In genomic region chr1:136222386-136222785, GRCm38 (mm10) we compare ENCODE assay signal across 27 mouse cellular contexts. TPM values are rescaled to one million over a fixed set of nuclear protein-coding genes. Genes with fewer than 3 reads are reported as not detected.
A peak's percentile ranks its signal among the peaks of the same experiment; 100 is the strongest.
DNase-seq lines count a peak whose midpoint lies in the region; TF ChIP-seq lines count a peak whose summit lies in the region.
"Had no signal": no experiment of that assay in that cellular context is flagged by ENCODE, and none has a peak within 500 bp of the region (broad histone marks: within the 10 kb centered on the region; RNA-seq: fewer than 3 reads in every experiment).

No protein-coding gene starts in this region.

- H3K36me3 ChIP-seq in kidney, adult 2 months (ENCODE audit: control insufficient read depth, insufficient read depth, low read length) = no peaks in the 10 kb centered on the region
- H3K36me3 ChIP-seq in small intestine, adult 2 months (ENCODE audit: control insufficient read depth, insufficient read depth, low read length) = peaks cover 63% of the 10 kb centered on the region
- H3K36me3 ChIP-seq: G1E had no signal

- DNase-seq in heart, adult 11 months = peak; percentile 60
- DNase-seq in heart, adult 8-10 months (ENCODE audit: low spot score) = no peak
- DNase-seq in kidney, adult 2 months = peak; percentile 67
- no peak for DNase-seq in kidney, adult 18-20 months
- peak; percentile 27 for DNase-seq in kidney, postnatal 14 days
- DNase-seq in kidney, adult 8-10 months = no peak
- DNase-seq: adrenal gland, adult 8-10 months; adrenal gland, postnatal 14 days; adrenal gland, postnatal 36 days; B cell, adult 2 months; cerebellum, adult 11-12 months; cerebellum, adult 2 months; cerebellum, adult 9-10 months; cerebellum, postnatal 10 days; cerebellum, postnatal 25 days had no signal

- H3K27ac ChIP-seq in kidney, adult 2 months (ENCODE audit: insufficient read depth, low read depth, low read length) = peak overlapping the region; percentile 13; the same call in 1 of the 2 replicates
- peak overlapping the region; percentile 40 for H3K27ac ChIP-seq in small intestine, adult 2 months (ENCODE audit: insufficient read depth, low read depth, low read length)
- H3K27ac ChIP-seq: embryonic facial prominence, embryonic 10.5 days; embryonic facial prominence, embryonic 12.5 days; forebrain, embryonic 13.5 days had no signal

- TF ChIP-seq POLR2A in kidney, adult 2 months (IDR thresholded peaks at IDR 0.05; ENCODE audit: low read depth, low read length) = no peak
- no peak for TF ChIP-seq POLR2A in small intestine, adult 2 months (IDR thresholded peaks at IDR 0.05; ENCODE audit: low read depth, low read length)

- WGBS in kidney, adult 2 months = 53% methylated on average over 10 of the region's 10 CpGs
- 61% methylated on average over 10 of the region's 10 CpGs for WGBS in small intestine, adult 2 months

- no peak overlapping the region for H3K4me3 ChIP-seq in kidney, adult 2 months (ENCODE audit: insufficient read depth, low read depth, low read length)
- H3K4me3 ChIP-seq in small intestine, adult 2 months (ENCODE audit: low read depth, low read length) = no peak overlapping the region
- H3K4me3 ChIP-seq: embryonic facial prominence, embryonic 10.5 days; embryonic facial prominence, embryonic 12.5 days; forebrain, embryonic 13.5 days had no signal

- no peaks in the 10 kb centered on the region for H3K27me3 ChIP-seq in kidney, adult 2 months (replicated peaks; ENCODE audit: control insufficient read depth, insufficient read depth, low read length)
- H3K27me3 ChIP-seq in small intestine, adult 2 months (ENCODE audit: control insufficient read depth, insufficient read depth, low read length) = no peaks in the 10 kb centered on the region
- H3K27me3 ChIP-seq: embryonic facial prominence, embryonic 12.5 days; forebrain, embryonic 13.5 days; Patski had no signal

- no peak for TF ChIP-seq CTCF in kidney, adult 2 months (conservative IDR thresholded peaks at IDR 0.05; ENCODE audit: insufficient read depth, insufficient read length, low read depth, low read length)
- TF ChIP-seq CTCF in small intestine, adult 2 months (IDR thresholded peaks at IDR 0.05; ENCODE audit: extremely low read depth, insufficient read length, insufficient replicate concordance, low read depth, low read length) = no peak

- peaks cover 24% of the 10 kb centered on the region; the same call in 1 of the 2 replicates for H3K4me1 ChIP-seq in kidney, adult 2 months (ENCODE audit: control insufficient read depth, insufficient read depth, low read length)
- H3K4me1 ChIP-seq in small intestine, adult 2 months (ENCODE audit: control insufficient read depth, insufficient read depth, insufficient read length, low read length) = peaks cover 47% of the 10 kb centered on the region
- H3K4me1 ChIP-seq: embryonic facial prominence, embryonic 12.5 days; forebrain, embryonic 13.5 days had no signal

RNA-seq across cellular contexts. Expression of gene Mroh3, which starts 9.8 kb away (rescaled TPM):
- not detected for total RNA-seq in heart, adult 8-10 months (2022)
- polyA plus RNA-seq in kidney, adult 2 months (2012; rRNA removed) = 0.10 and 0.44 TPM in 2 replicates
- 1.1 and 2.2 TPM in 2 replicates for polyA plus RNA-seq in small intestine, adult 2 months (2012; rRNA removed)
- total RNA-seq: adrenal gland, adult 18-20 months; adrenal gland, adult 8-10 months; adrenal gland, postnatal 14 days; adrenal gland, postnatal 36 days; CH12.LX had no signal
- polyA plus RNA-seq: activated CD4-positive, CD25-positive, alpha-beta regulatory T cell, adult 4 months; CD4-positive, CD25-positive, alpha-beta regulatory T cell, adult 4 months; embryonic facial prominence, embryonic 14.5 days; forebrain, embryonic 13.5 days; G1E had no signal

RNA-seq across cellular contexts. Expression of gene Inava, which starts 11.7 kb away (rescaled TPM):
- not detected for total RNA-seq in heart, adult 8-10 months (2022)
- polyA plus RNA-seq in kidney, adult 2 months (2012; rRNA removed) = 10.5 and 13.5 TPM in 2 replicates
- polyA plus RNA-seq in small intestine, adult 2 months (2012; rRNA removed) = 35.2 and 55.9 TPM in 2 replicates
- total RNA-seq: adrenal gland, postnatal 14 days; adrenal gland, postnatal 36 days had no signal
- polyA plus RNA-seq: activated CD4-positive, CD25-positive, alpha-beta regulatory T cell, adult 4 months had no signal

RNA-seq across cellular contexts. Expression of gene Gpr25, which starts 38.3 kb away (rescaled TPM):
- total RNA-seq in heart, adult 8-10 months (2022) = not detected
- 0.09 and 0.30 TPM in 2 replicates for polyA plus RNA-seq in kidney, adult 2 months (2012; rRNA removed)
- polyA plus RNA-seq in small intestine, adult 2 months (2012; rRNA removed) = 0.36 and 0.55 TPM in 2 replicates
- total RNA-seq: adrenal gland, adult 18-20 months; adrenal gland, postnatal 14 days; adrenal gland, postnatal 36 days; CH12.LX; G1E had no signal
- polyA plus RNA-seq: activated CD4-positive, CD25-positive, alpha-beta regulatory T cell, adult 4 months; CD4-positive, CD25-positive, alpha-beta regulatory T cell, adult 4 months; embryonic facial prominence, embryonic 10.5 days; embryonic facial prominence, embryonic 12.5 days; embryonic facial prominence, embryonic 14.5 days; forebrain, embryonic 11.5 days; forebrain, embryonic 13.5 days; G1E; Patski had no signal

Comparison
In these comparisons a context has a peak if more than half of its experiments do, and no peak if none do; other contexts are left out.
1. DNase-seq: peak in heart, adult 11 months (single experiment), kidney, adult 2 months (single experiment) and kidney, postnatal 14 days (single experiment); none in heart, adult 8-10 months (single experiment), kidney, adult 18-20 months (single experiment) and kidney, adult 8-10 months (0 of 2).